Mouse (Mus musculus) kidney, embryonic 15.5 days (tissue): ENCODE data around the gene Lnpep. TPM values are rescaled to one million over a fixed set of nuclear protein-coding genes. Genes with fewer than 3 reads are reported as not detected.
A peak's percentile ranks its signal among the peaks of the same experiment; 100 is the strongest.
"Not testable (repeated sequence)": the region's sequence is repeated elsewhere in the genome, so short reads cannot be mapped to it uniquely, and the experiment has no call there.

ENCODE experiments used
- ATAC-seq: fragments of 200-750 bp; cut with Nextera tagmentation; replicated peaks from 2 replicates; pipeline ENCODE4 v1.8.0; 2017; ENCODE audit warnings: moderate TSS enrichment; ENCODE audit not compliant: low FRiP score
- H3K27ac ChIP-seq: fragments of 300-500 bp; sonication (generic); 2 replicates; pipeline ENCODE4 v1.5.1; 2015; ENCODE audit warnings: mild to moderate bottlenecking, inconsistent platforms
- H3K27me3 ChIP-seq: fragments of 300-500 bp; sonication (generic); 2 replicates; pipeline ENCODE4 v1.6.1; 2015; ENCODE audit warnings: inconsistent platforms
- H3K36me3 ChIP-seq: fragments of 300-500 bp; sonication (generic); 2 replicates; pipeline ENCODE4 v1.6.1; 2015; ENCODE audit warnings: inconsistent platforms
- H3K4me1 ChIP-seq: fragments of 300-500 bp; sonication (generic); 2 replicates; pipeline ENCODE4 v1.6.1; 2015; ENCODE audit warnings: inconsistent platforms
- H3K4me2 ChIP-seq: fragments of 300-500 bp; sonication (generic); 2 replicates; pipeline ENCODE4 v1.6.1; 2015; ENCODE audit warnings: moderate library complexity, mild to moderate bottlenecking, inconsistent platforms
- H3K4me3 ChIP-seq: fragments of 300-500 bp; sonication (generic); replicated peaks from 2 replicates; pipeline ENCODE4 v1.5.1; 2015; ENCODE audit warnings: mild to moderate bottlenecking, inconsistent platforms
- H3K9ac ChIP-seq: fragments of 300-500 bp; sonication (generic); 2 replicates; pipeline ENCODE4 v1.6.1; 2015; ENCODE audit warnings: mild to moderate bottlenecking, inconsistent platforms
- H3K9me3 ChIP-seq: fragments of 300-500 bp; sonication (generic); replicated peaks from 2 replicates; pipeline ENCODE4 v1.6.1; 2016; ENCODE audit warnings: inconsistent platforms
- WGBS: fragments of 180-500 bp; shearing (Covaris S2); methylation state at CpG from one replicate; pipeline ENCODE4 v1.1.7; 2015; ENCODE audit warnings: mixed read lengths; 5-methylcytosine and 5-hydroxymethylcytosine counted together
- polyA plus RNA-seq: library from polyadenylated mRNA; unstranded; fragments of >200 nt; fragmentation: Nextera tagmentation; extraction: Ambion mirVana; gene quantifications from 2 replicates; pipeline ENCODE4 v1.2.1, GENCODE M21; 2015

Gene Lnpep
- 9.1 and 9.3 TPM in 2 replicates for polyA plus RNA-seq

GRCm38 (mm10) chr17:17624957-17625586, at the start of gene Lnpep:
TSS of gene Lnpep (minus strand) at chr17:17625050.
- Histone ChIP-seq H3K4me1 (peaks cover 13% of the 10 kb centered on the region), H3K9me3 (no peaks in the 10 kb centered on the region), H3K36me3 (no peaks in the 10 kb centered on the region), H3K4me3 (peak within 1 kb of the TSS; percentile 94), H3K9ac (peak within 1 kb of the TSS; percentile 73), H3K27me3 (no peaks in the 10 kb centered on the region), H3K27ac (peak within 1 kb of the TSS; percentile 99), H3K4me2 (peak within 1 kb of the TSS; percentile 75)
- peak; percentile 95 for ATAC-seq
- under 1% methylated on average over 44 of the region's 44 CpGs for WGBS

- WGBS = 37% methylated on average over 2 of the region's 2 CpGs
- H3K36me3 ChIP-seq = no peaks in the 10 kb centered on the region
- H3K9me3 ChIP-seq = no peaks in the 10 kb centered on the region
- H3K9ac ChIP-seq = no peak overlapping the region
- ATAC-seq = no peak
- H3K4me1 ChIP-seq = no peaks in the 10 kb centered on the region
- H3K27me3 ChIP-seq = no peaks in the 10 kb centered on the region
- no peak overlapping the region for H3K4me2 ChIP-seq
- no peak overlapping the region for H3K27ac ChIP-seq
- no peak overlapping the region for H3K4me3 ChIP-seq
These were observed 31.0 kb upstream of the Lnpep start for GRCm38 (mm10) chr17:17655829-17656176.

DNA sequence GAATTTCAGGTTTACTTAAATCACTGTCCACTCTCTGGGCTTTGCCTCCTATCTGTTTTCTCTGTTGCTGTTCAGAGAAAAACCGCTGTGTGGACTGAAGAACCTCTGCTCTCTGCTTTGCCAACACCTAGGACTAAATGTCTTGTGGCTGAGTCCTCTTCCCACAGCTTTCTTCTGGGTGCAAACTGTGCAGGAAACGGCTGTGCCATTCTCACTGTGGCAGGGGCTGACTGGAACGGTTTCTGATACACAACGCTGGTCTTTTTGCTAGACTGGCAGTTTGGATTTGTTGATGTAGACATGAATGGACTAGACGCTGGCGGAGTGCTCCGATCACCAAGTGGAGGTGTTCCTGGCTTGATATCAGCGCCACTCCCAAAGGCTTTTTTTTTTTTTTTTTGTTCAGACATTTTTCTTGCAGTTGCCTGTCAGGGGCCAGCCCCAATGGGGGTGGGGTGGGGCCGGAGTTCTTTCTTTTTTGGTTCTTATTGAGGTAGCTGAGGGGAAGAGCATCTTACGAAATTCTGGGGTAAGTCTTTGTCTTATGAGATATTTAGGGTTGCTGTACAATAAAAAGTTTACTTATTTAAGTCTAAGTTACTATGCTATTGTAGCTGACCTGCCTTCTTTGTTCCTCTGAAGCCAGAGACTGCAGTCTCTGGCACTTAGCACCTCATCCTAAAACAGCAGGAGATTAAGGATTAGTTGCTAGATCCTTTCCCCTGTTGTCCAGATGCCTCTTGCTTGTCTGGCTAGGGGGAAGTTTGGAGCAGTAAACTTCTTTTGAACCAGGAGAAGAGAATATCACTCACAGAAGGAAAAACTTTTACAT, 30.4 kb upstream of the Lnpep start:
- Histone ChIP-seq H3K4me3 (no peak overlapping the region), H3K36me3 (no peaks in the 10 kb centered on the region), H3K27me3 (no peaks in the 10 kb centered on the region), H3K9me3 (no peaks in the 10 kb centered on the region), H3K27ac (no peak overlapping the region), H3K9ac (no peak overlapping the region), H3K4me1 (no peaks in the 10 kb centered on the region), H3K4me2 (peak overlapping the region; percentile 20; the same call in 1 of the 2 replicates)
- 8% methylated on average over 10 of the region's 10 CpGs for WGBS
- ATAC-seq = no peak

- Histone ChIP-seq H3K4me3 (no peak overlapping the region), H3K9me3 (no peaks in the 10 kb centered on the region), H3K9ac (no peak overlapping the region), H3K4me2 (no peak overlapping the region), H3K27ac (no peak overlapping the region), H3K27me3 (no peaks in the 10 kb centered on the region), H3K36me3 (no peaks in the 10 kb centered on the region), H3K4me1 (no peaks in the 10 kb centered on the region)
- no peak for ATAC-seq
- 65% methylated on average over 4 of the region's 4 CpGs for WGBS
These were observed 27.7 kb upstream of the Lnpep start for GRCm38 (mm10) chr17:17652570-17652969.

DNA sequence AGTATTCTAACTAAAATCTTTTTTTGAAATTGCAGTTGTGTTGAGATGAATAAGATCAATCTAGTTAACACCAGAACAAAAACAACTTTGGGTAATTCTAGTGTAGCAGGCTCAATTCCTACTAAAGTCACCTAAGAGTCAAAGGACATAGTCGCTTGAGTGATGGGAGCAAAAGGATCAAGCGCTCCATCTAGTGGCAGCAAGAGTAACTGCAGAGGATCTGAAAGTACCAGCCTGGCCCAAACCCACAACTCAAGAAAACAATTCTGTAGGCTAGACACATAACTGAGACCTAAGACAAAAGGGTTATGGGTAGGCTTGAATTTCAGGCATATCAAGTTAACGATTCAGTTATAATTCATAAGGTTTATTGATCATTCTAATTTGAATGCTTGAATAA, 20.9 kb upstream of the Lnpep start:
- no peaks in the 10 kb centered on the region for H3K27me3 ChIP-seq
- no peaks in the 10 kb centered on the region for H3K36me3 ChIP-seq
- H3K9ac ChIP-seq = no peak overlapping the region
- H3K4me3 ChIP-seq = no peak overlapping the region
- H3K27ac ChIP-seq = no peak overlapping the region
- 2% methylated on average over 3 of the region's 3 CpGs for WGBS
- peak; percentile 69; the same call in 1 of the 2 replicates for ATAC-seq
- no peaks in the 10 kb centered on the region for H3K9me3 ChIP-seq
- H3K4me2 ChIP-seq = no peak overlapping the region
- H3K4me1 ChIP-seq = no peaks in the 10 kb centered on the region

DNA sequence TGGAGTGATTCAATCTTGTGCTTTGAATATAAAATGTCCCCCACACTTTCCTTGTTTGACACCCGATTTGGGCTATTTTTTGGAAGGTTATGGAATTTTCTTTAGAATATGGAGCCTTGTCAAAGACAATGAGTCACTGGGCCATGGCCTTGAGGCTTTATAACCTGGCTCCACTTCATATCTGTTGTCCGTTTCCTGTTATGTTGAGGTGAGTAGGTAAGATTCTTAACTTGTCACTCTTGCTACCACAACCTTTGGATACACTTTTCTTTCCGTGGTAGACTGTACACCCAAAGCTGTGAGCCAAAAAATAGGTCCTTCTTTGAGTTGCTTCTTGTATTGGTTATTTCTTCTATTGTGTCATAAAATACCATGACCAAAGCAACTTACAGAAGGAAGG, 12.5 kb upstream of the Lnpep start:
- H3K27me3 ChIP-seq = no peaks in the 10 kb centered on the region
- H3K27ac ChIP-seq = no peak overlapping the region
- WGBS = 84% methylated on average over 3 of the region's 3 CpGs
- ATAC-seq = no peak
- no peaks in the 10 kb centered on the region for H3K9me3 ChIP-seq
- no peak overlapping the region for H3K9ac ChIP-seq
- no peak overlapping the region for H3K4me2 ChIP-seq
- H3K36me3 ChIP-seq = no peaks in the 10 kb centered on the region
- no peak overlapping the region for H3K4me3 ChIP-seq
- 0 out of 2 replicates have a peak, but pooled peaks cover 8% of the 10 kb centered on the region for H3K4me1 ChIP-seq

GRCm38 (mm10) chr17:17636147-17636546, 11.3 kb upstream of the Lnpep start:
- H3K9ac ChIP-seq = no peak overlapping the region
- WGBS = 12% methylated on average over 3 of the region's 3 CpGs
- ATAC-seq = no peak
- peak overlapping the region; percentile 45 for H3K27ac ChIP-seq
- H3K4me3 ChIP-seq = no peak overlapping the region
- H3K36me3 ChIP-seq = no peaks in the 10 kb centered on the region
- H3K4me1 ChIP-seq = 0 out of 2 replicates have a peak, but pooled peaks cover 8% of the 10 kb centered on the region
- no peaks in the 10 kb centered on the region for H3K9me3 ChIP-seq
- no peaks in the 10 kb centered on the region for H3K27me3 ChIP-seq
- H3K4me2 ChIP-seq = no peak overlapping the region

GRCm38 (mm10) chr17:17634033-17634432, 9.2 kb upstream of the Lnpep start:
- 0 out of 2 replicates have a peak, but pooled peaks cover 8% of the 10 kb centered on the region for H3K4me1 ChIP-seq
- 73% methylated on average over 2 of the region's 2 CpGs for WGBS
- H3K4me3 ChIP-seq = no peak overlapping the region
- H3K9ac ChIP-seq = no peak overlapping the region
- no peak overlapping the region for H3K27ac ChIP-seq
- H3K27me3 ChIP-seq = no peaks in the 10 kb centered on the region
- ATAC-seq = no peak
- no peaks in the 10 kb centered on the region for H3K9me3 ChIP-seq
- no peaks in the 10 kb centered on the region for H3K36me3 ChIP-seq
- no peak overlapping the region for H3K4me2 ChIP-seq

GRCm38 (mm10) chr17:17631985-17632384, 7.1 kb upstream of the Lnpep start:
- ATAC-seq = no peak
- no peaks in the 10 kb centered on the region for H3K9me3 ChIP-seq
- no peaks in the 10 kb centered on the region for H3K27me3 ChIP-seq
- no peaks in the 10 kb centered on the region for H3K36me3 ChIP-seq
- H3K4me1 ChIP-seq = 0 out of 2 replicates have a peak, but pooled peaks cover 8% of the 10 kb centered on the region
- no peak overlapping the region for H3K27ac ChIP-seq
- no peak overlapping the region for H3K4me2 ChIP-seq
- H3K9ac ChIP-seq = no peak overlapping the region
- H3K4me3 ChIP-seq = no peak overlapping the region

GRCm38 (mm10) chr17:17628237-17628879, 3.5 kb upstream of the Lnpep start:
- not testable (repeated sequence) for ATAC-seq
- WGBS = 94% methylated on average over 7 of the region's 7 CpGs

GRCm38 (mm10) chr17:17627558-17627957, 2.7 kb upstream of the Lnpep start:
- WGBS = 87% methylated on average over 2 of the region's 2 CpGs
- ATAC-seq = no peak
- H3K9ac ChIP-seq = no peak overlapping the region

More at GRCm38 (mm10) chr17:17628237-17628879, 3.5 kb upstream of the Lnpep start:
- H3K4me2 ChIP-seq, H3K27me3 ChIP-seq, H3K27ac ChIP-seq, H3K36me3 ChIP-seq, H3K9ac ChIP-seq, H3K9me3 ChIP-seq, H3K4me3 ChIP-seq: not testable (repeated sequence)
- H3K4me1 ChIP-seq = peaks cover 10% of the 10 kb centered on the region

More at GRCm38 (mm10) chr17:17627558-17627957, 2.7 kb upstream of the Lnpep start:
- H3K4me1 ChIP-seq = peaks cover 13% of the 10 kb centered on the region
- no peak overlapping the region for H3K4me3 ChIP-seq
- no peak overlapping the region for H3K27ac ChIP-seq
- no peaks in the 10 kb centered on the region for H3K9me3 ChIP-seq
- no peaks in the 10 kb centered on the region for H3K27me3 ChIP-seq
- H3K4me2 ChIP-seq = no peak overlapping the region
- no peaks in the 10 kb centered on the region for H3K36me3 ChIP-seq
